Comparison of ENCODE assay signal across 20 mouse cellular contexts in genomic region chr10:22811921-22812320, GRCm38 (mm10). TPM values are rescaled to one million over a fixed set of nuclear protein-coding genes. Genes with fewer than 3 reads are reported as not detected.
A peak's percentile ranks its signal among the peaks of the same experiment; 100 is the strongest.
DNase-seq lines count a peak whose midpoint lies in the region; ATAC-seq lines count a peak whose summit lies in the region.
"Had no signal": no experiment of that assay in that cellular context is flagged by ENCODE, and none has a peak within 500 bp of the region (broad histone marks: within the 10 kb centered on the region; RNA-seq: fewer than 3 reads in every experiment).

No protein-coding gene starts in this region.

- peak overlapping the region; percentile 31 for H3K4me2 ChIP-seq in kidney, embryonic 14.5 days (replicated peaks; ENCODE audit: low read depth, low read length)

- no peak overlapping the region for H3K9ac ChIP-seq in kidney, embryonic 14.5 days (ENCODE audit: low read depth, low read length)

- 24% methylated on average over 12 of the region's 12 CpGs for WGBS in heart, embryonic 10.5 days
- WGBS in kidney, embryonic 14.5 days, result 18% methylated on average over 12 of the region's 12 CpGs

- H3K27me3 ChIP-seq in heart, embryonic 10.5 days (ENCODE audit: insufficient read depth, poor library complexity, severe bottlenecking), result peaks cover 65% of the 10 kb centered on the region
- peaks cover 15% of the 10 kb centered on the region; the same call in 1 of the 2 replicates for H3K27me3 ChIP-seq in kidney, embryonic 14.5 days (ENCODE audit: control insufficient read depth, insufficient read depth, low read length)

- H3K4me1 ChIP-seq in heart, embryonic 10.5 days, result peaks cover 23% of the 10 kb centered on the region
- H3K4me1 ChIP-seq in kidney, embryonic 14.5 days (ENCODE audit: control insufficient read depth, insufficient read depth, low read length), result peaks cover 9% of the 10 kb centered on the region; the same call in 1 of the 2 replicates

- no peak overlapping the region for H3K27ac ChIP-seq in heart, embryonic 10.5 days
- no peak overlapping the region for H3K27ac ChIP-seq in kidney, embryonic 14.5 days (ENCODE audit: low read depth, low read length)

- no peaks in the 10 kb centered on the region for H3K9me3 ChIP-seq in heart, embryonic 10.5 days
- no peaks in the 10 kb centered on the region for H3K9me3 ChIP-seq in kidney, embryonic 14.5 days (ENCODE audit: control insufficient read depth, low read length)
- H3K9me3 ChIP-seq: G1E had no signal

- 0 out of 2 replicates have a peak overlapping the region, but pooled peaks have one; percentile 2 for H3K4me3 ChIP-seq in heart, embryonic 10.5 days
- peak overlapping the region; percentile 16; the same call in 1 of the 2 replicates for H3K4me3 ChIP-seq in kidney, embryonic 14.5 days (ENCODE audit: low read length)

- no peak for ATAC-seq in kidney, embryonic 14.5 days (ENCODE audit: low FRiP score, low TSS enrichment)
- ATAC-seq in frontal cortex, adult (ENCODE audit: low TSS enrichment), result no peak

- no peaks in the 10 kb centered on the region for H3K36me3 ChIP-seq in heart, embryonic 10.5 days
- H3K36me3 ChIP-seq in kidney, embryonic 14.5 days (ENCODE audit: control insufficient read depth, insufficient read depth, low read length), result no peaks in the 10 kb centered on the region
- H3K36me3 ChIP-seq: G1E had no signal

- DNase-seq in heart, embryonic 10.5 days (ENCODE audit: low spot score), result no peak
- DNase-seq in heart, adult 8-10 months (ENCODE audit: low spot score), result no peak
- no peak for DNase-seq in kidney, adult 18-20 months
- peak; percentile 23 for DNase-seq in embryo, embryonic 9.5 days (ENCODE audit: extremely low spot score)
- DNase-seq in kidney, postnatal 14 days, result peak; percentile 20
- no peak for DNase-seq in ovary, postnatal 36 days (ENCODE audit: low spot score)
- DNase-seq: adrenal gland, postnatal 14 days; layer of hippocampus, adult 9-11 months; lung, postnatal 4 days; right cerebral cortex, postnatal 25 days; thymus, postnatal 4 days had no signal

RNA-seq across cellular contexts. Expression of gene Tcf21, which starts 8.1 kb away (rescaled TPM):
- polyA plus RNA-seq in heart, embryonic 10.5 days (2016; fragmentation: Nextera tagmentation; extraction: Ambion mirVana), result 64.0 and 75.4 TPM in 2 replicates
- total RNA-seq in heart, adult 8-10 months (2022), result 10 to 100 TPM in 1 of 4 experiments, 1 to 10 TPM in 3; 8.2 to 11.1 (median 9.0) TPM
- polyA plus RNA-seq in kidney, embryonic 14.5 days (2014; fragmentation: Nextera tagmentation; extraction: Ambion mirVana), result 331 and 384 TPM in 2 replicates
- total RNA-seq: G1E; gastrocnemius, adult 18-20 months; hematopoietic stem cell, adult 5-6 weeks; midbrain, postnatal 0 days had no signal
- polyA plus RNA-seq: C2C12; G1E; limb, embryonic 11.5 days; midbrain, postnatal 0 days; neural tube, embryonic 14.5 days had no signal

Comparison
In these comparisons a context has a peak if more than half of its experiments do, and no peak if none do; other contexts are left out.
1. DNase-seq: peak in embryo, embryonic 9.5 days (single experiment) and kidney, postnatal 14 days (single experiment); none in heart, embryonic 10.5 days (single experiment), heart, adult 8-10 months (single experiment), kidney, adult 18-20 months (single experiment) and ovary, postnatal 36 days (single experiment).